8 mouse cellular contexts compared by ENCODE assay signal in genomic region chr14:20929814-20930434, GRCm38 (mm10). TPM values are rescaled to one million over a fixed set of nuclear protein-coding genes. Genes with fewer than 3 reads are reported as not detected.
DNase-seq lines count a peak whose midpoint lies in the region; ATAC-seq and TF ChIP-seq lines count a peak whose summit lies in the region.

No protein-coding gene starts in this region.

- H3K36me3 ChIP-seq in hindbrain, embryonic 12.5 days, result no peaks in the 10 kb centered on the region
- no peaks in the 10 kb centered on the region for H3K36me3 ChIP-seq in limb, embryonic 14.5 days (ENCODE audit: control insufficient read depth, insufficient read depth, low read length)
- H3K36me3 ChIP-seq in midbrain, embryonic 11.5 days (ENCODE audit: control insufficient read depth, insufficient read depth, low read length), result no peaks in the 10 kb centered on the region
- H3K36me3 ChIP-seq in stomach, embryonic 15.5 days, result no peaks in the 10 kb centered on the region

- peak overlapping the region; percentile 78 for H3K9ac ChIP-seq in hindbrain, embryonic 12.5 days
- peak overlapping the region; percentile 76 for H3K9ac ChIP-seq in limb, embryonic 14.5 days (ENCODE audit: low read depth, low read length, severe bottlenecking)
- H3K9ac ChIP-seq in midbrain, embryonic 11.5 days (ENCODE audit: low read length), result peak overlapping the region; percentile 72
- H3K9ac ChIP-seq in stomach, embryonic 15.5 days, result peak overlapping the region; percentile 60

- peaks cover 17% of the 10 kb centered on the region for H3K4me1 ChIP-seq in hindbrain, embryonic 12.5 days
- peaks cover 20% of the 10 kb centered on the region for H3K4me1 ChIP-seq in limb, embryonic 14.5 days (ENCODE audit: control insufficient read depth, insufficient read depth, low read length)
- peaks cover 8% of the 10 kb centered on the region for H3K4me1 ChIP-seq in midbrain, embryonic 11.5 days (ENCODE audit: control insufficient read depth, insufficient read depth, low read length)
- peaks cover 10% of the 10 kb centered on the region; the same call in 1 of the 2 replicates for H3K4me1 ChIP-seq in stomach, embryonic 15.5 days

- DNase-seq in left cerebral cortex, adult 8-10 months (ENCODE audit: low spot score in 2 of 2), result peak; percentile 14 to 18
- no peak for DNase-seq in left cerebral cortex, adult 18-20 months (ENCODE audit: low spot score in 2 of 2)
- DNase-seq in ZHBTc4 (ENCODE audit: low read depth, low spot score), result peak; percentile 55
- no peak for DNase-seq in limb, embryonic 14.5 days (ENCODE audit: low spot score)
- DNase-seq in midbrain, embryonic 11.5 days (ENCODE audit: low spot score, missing footprints), result no peak

- peak overlapping the region; percentile 93 for H3K27ac ChIP-seq in hindbrain, embryonic 12.5 days
- H3K27ac ChIP-seq in limb, embryonic 14.5 days (replicated peaks; ENCODE audit: low read depth, low read length), result peak overlapping the region; percentile 75
- no peak overlapping the region for H3K27ac ChIP-seq in midbrain, embryonic 11.5 days (ENCODE audit: low read depth, low read length)
- H3K27ac ChIP-seq in stomach, embryonic 15.5 days, result peak overlapping the region; percentile 87

- no peak for TF ChIP-seq POLR2A in limb, embryonic 14.5 days (IDR thresholded peaks at IDR 0.05; ENCODE audit: borderline replicate concordance, extremely low read depth, insufficient read depth, insufficient read length)

- peak overlapping the region; percentile 59 for H3K4me2 ChIP-seq in hindbrain, embryonic 12.5 days (replicated peaks)
- peak overlapping the region; percentile 89 for H3K4me2 ChIP-seq in limb, embryonic 14.5 days (replicated peaks; ENCODE audit: low read depth, low read length, severe bottlenecking)
- peak overlapping the region; percentile 48 for H3K4me2 ChIP-seq in midbrain, embryonic 11.5 days
- peak overlapping the region; percentile 74 for H3K4me2 ChIP-seq in stomach, embryonic 15.5 days

- H3K4me3 ChIP-seq in hindbrain, embryonic 12.5 days, result peak overlapping the region; percentile 82
- peak overlapping the region; percentile 94 for H3K4me3 ChIP-seq in limb, embryonic 14.5 days (replicated peaks; ENCODE audit: low read length)
- peak overlapping the region; percentile 71 for H3K4me3 ChIP-seq in midbrain, embryonic 11.5 days (ENCODE audit: low read depth, low read length)
- peak overlapping the region; percentile 68 for H3K4me3 ChIP-seq in stomach, embryonic 15.5 days (replicated peaks)

- WGBS in hindbrain, embryonic 12.5 days, result under 1% methylated on average over 19 of the region's 19 CpGs
- WGBS in limb, embryonic 14.5 days, result under 1% methylated on average over 19 of the region's 19 CpGs
- WGBS in midbrain, embryonic 11.5 days, result 2% methylated on average over 19 of the region's 19 CpGs
- WGBS in stomach, embryonic 15.5 days, result under 1% methylated on average over 19 of the region's 19 CpGs

- ATAC-seq in erythroid progenitor cell, adult 5-6 weeks (replicated peaks; ENCODE audit: low FRiP score, poor library complexity, severe bottlenecking), result peak; percentile 45
- peak; percentile 0; the same call in 1 of the 2 replicates for ATAC-seq in hindbrain, embryonic 12.5 days (ENCODE audit: low FRiP score)
- ATAC-seq in limb, embryonic 14.5 days (ENCODE audit: low FRiP score, low read depth), result no peak
- no peak for ATAC-seq in midbrain, embryonic 11.5 days (ENCODE audit: low FRiP score)
- no peak for ATAC-seq in stomach, embryonic 15.5 days (ENCODE audit: insufficient read depth, low FRiP score, low read depth)

- H3K27me3 ChIP-seq in hindbrain, embryonic 12.5 days, result no peaks in the 10 kb centered on the region
- no peaks in the 10 kb centered on the region for H3K27me3 ChIP-seq in limb, embryonic 14.5 days (ENCODE audit: control insufficient read depth, insufficient read depth, low read length)
- no peaks in the 10 kb centered on the region for H3K27me3 ChIP-seq in midbrain, embryonic 11.5 days (ENCODE audit: control insufficient read depth, insufficient read depth, low read length)
- H3K27me3 ChIP-seq in stomach, embryonic 15.5 days (replicated peaks), result no peaks in the 10 kb centered on the region

- no peaks in the 10 kb centered on the region for H3K9me3 ChIP-seq in hindbrain, embryonic 12.5 days (replicated peaks)
- H3K9me3 ChIP-seq in limb, embryonic 14.5 days (ENCODE audit: control insufficient read depth, low read length), result no peaks in the 10 kb centered on the region
- H3K9me3 ChIP-seq in midbrain, embryonic 11.5 days (ENCODE audit: control insufficient read depth, low read length), result no peaks in the 10 kb centered on the region
- H3K9me3 ChIP-seq in stomach, embryonic 15.5 days, result no peaks in the 10 kb centered on the region

RNA-seq across cellular contexts. Expression of gene Vcl, which starts 0.7 kb away (rescaled TPM):
- 10 to 100 TPM; 21.1 to 23.8 (median 22.5) TPM for total RNA-seq in left cerebral cortex, adult 8-10 months (2022)
- total RNA-seq in left cerebral cortex, adult 18-20 months (2021), result 10 to 100 TPM; 21.7 to 26.0 TPM
- 37.5 and 45.3 TPM in 2 replicates for total RNA-seq in erythroid progenitor cell, adult 5-6 weeks (2015; ENCODE audit: low replicate concordance)
- total RNA-seq in erythroid progenitor cell, adult 5-6 weeks (2017; ENCODE audit: low replicate concordance), result 32.4 and 38.9 TPM in 2 replicates
- 39.1 and 46.4 TPM in 2 replicates for polyA plus RNA-seq in hindbrain, embryonic 12.5 days (2016; fragmentation: Nextera tagmentation; extraction: Ambion mirVana)
- 67.4 and 69.9 TPM in 2 replicates for polyA plus RNA-seq in limb, embryonic 14.5 days (2012; rRNA removed)
- 62.4 and 64.1 TPM in 2 replicates for polyA plus RNA-seq in limb, embryonic 14.5 days (2014; fragmentation: Nextera tagmentation; extraction: Ambion mirVana)
- 27.0 and 29.4 TPM in 2 replicates for polyA plus RNA-seq in midbrain, embryonic 11.5 days (2014; fragmentation: Nextera tagmentation; extraction: Ambion mirVana)
- 74.4 and 83.2 TPM in 2 replicates for polyA plus RNA-seq in stomach, embryonic 15.5 days (2015; fragmentation: Nextera tagmentation; extraction: Ambion mirVana)

Comparison
In these comparisons a context has a peak if more than half of its experiments do, and no peak if none do; other contexts are left out.
1. DNase-seq: peak in left cerebral cortex, adult 8-10 months (2 of 2) and ZHBTc4 (single experiment); none in left cerebral cortex, adult 18-20 months (0 of 2), limb, embryonic 14.5 days (single experiment) and midbrain, embryonic 11.5 days (single experiment).
2. ATAC-seq: peak in erythroid progenitor cell, adult 5-6 weeks (single experiment) and hindbrain, embryonic 12.5 days (single experiment); none in limb, embryonic 14.5 days (single experiment), midbrain, embryonic 11.5 days (single experiment) and stomach, embryonic 15.5 days (single experiment).
3. Peak in every context shown above with its lines, with median percentiles within 50 percentile points of each other: H3K4me2 ChIP-seq, H3K4me3 ChIP-seq and H3K9ac ChIP-seq.